Mouse (Mus musculus) heart, postnatal 0 days (tissue): Measurements from ENCODE around the gene Otogl. TPM values are rescaled to one million over a fixed set of nuclear protein-coding genes. Genes with fewer than 3 reads are reported as not detected.

Experiments
- ATAC-seq: fragments of 200-750 bp; cut with Nextera tagmentation; 2 replicates; pipeline ENCODE4 v1.8.0; 2017; ENCODE audit warnings: low read depth, moderate number of reproducible peaks, moderate library complexity; ENCODE audit not compliant: insufficient read depth
- DNase-seq: peaks from one replicate; pipeline ENCODE4 v3.0.0-alpha.2; 2016; ENCODE audit warnings: low spot score
- H3K27ac ChIP-seq: fragments of 300-500 bp; sonication (generic); 2 replicates; pipeline ENCODE4 v1.5.1; 2014; ENCODE audit warnings: low read depth, mild to moderate bottlenecking
- H3K27me3 ChIP-seq: fragments of 300-500 bp; sonication (generic); 2 replicates; pipeline ENCODE4 v1.6.1; 2014; ENCODE audit warnings: low read length, mixed read lengths; ENCODE audit not compliant: control insufficient read depth, insufficient read depth
- H3K36me3 ChIP-seq: fragments of 300-500 bp; sonication (generic); replicated peaks from 2 replicates; pipeline ENCODE4 v1.6.1; 2014; ENCODE audit warnings: low read length, mixed read lengths; ENCODE audit not compliant: control insufficient read depth, insufficient read depth
- H3K4me1 ChIP-seq: fragments of 300-500 bp; sonication (generic); 2 replicates; pipeline ENCODE4 v1.6.1; 2014; ENCODE audit warnings: antibody characterized with exemption; ENCODE audit not compliant: control insufficient read depth, insufficient read depth
- H3K4me2 ChIP-seq: fragments of 300-500 bp; sonication (generic); 2 replicates; pipeline ENCODE4 v1.6.1; 2014; ENCODE audit warnings: low read depth, mild to moderate bottlenecking, low read length, moderate library complexity
- H3K4me3 ChIP-seq: fragments of 300-500 bp; sonication (generic); 2 replicates; pipeline ENCODE4 v1.5.1; 2014; ENCODE audit warnings: low read depth, low read length
- H3K9ac ChIP-seq: fragments of 300-500 bp; sonication (generic); replicated peaks from 2 replicates; pipeline ENCODE4 v1.6.1; 2014; ENCODE audit warnings: low read depth, low read length, mixed read lengths
- H3K9me3 ChIP-seq: fragments of 300-500 bp; sonication (generic); replicated peaks from 2 replicates; pipeline ENCODE4 v1.6.1; 2016; ENCODE audit warnings: low read length; ENCODE audit not compliant: control insufficient read depth
- CTCF ChIP-seq: IDR thresholded peaks from 2 replicates; pipeline ENCODE4 v1.5.1; 2016; ENCODE audit warnings: antibody characterized with exemption, control low read depth, low read depth
- EP300 ChIP-seq: IDR thresholded peaks from 2 replicates; pipeline ENCODE4 v1.6.1; 2016; ENCODE audit warnings: antibody characterized with exemption, low read depth
- WGBS: fragments of 180-500 bp; shearing (Covaris S2); extraction: QIAGEN DNeasy Blood & Tissue Kit; methylation state at CpG from one replicate; pipeline ENCODE4 v1.1.7; 2014; 5-methylcytosine and 5-hydroxymethylcytosine counted together
- polyA plus RNA-seq: library from polyadenylated mRNA; unstranded; fragments of >200 nt; fragmentation: Nextera tagmentation; extraction: Ambion mirVana; gene quantifications from 2 replicates; pipeline ENCODE4 v1.2.1, GENCODE M21; 2015
- total RNA-seq: library from RNA; depleted of rRNA; stranded (reverse); fragments of >200 nt; gene quantifications from 2 replicates; pipeline ENCODE4 v1.2.3, GENCODE M21; 2014; ENCODE audit warnings: low replicate concordance

Gene Otogl
- total and polyA plus RNA-seq, 2 experiments from 2014 or later, result 0.08 to 0.15 TPM

DNA sequence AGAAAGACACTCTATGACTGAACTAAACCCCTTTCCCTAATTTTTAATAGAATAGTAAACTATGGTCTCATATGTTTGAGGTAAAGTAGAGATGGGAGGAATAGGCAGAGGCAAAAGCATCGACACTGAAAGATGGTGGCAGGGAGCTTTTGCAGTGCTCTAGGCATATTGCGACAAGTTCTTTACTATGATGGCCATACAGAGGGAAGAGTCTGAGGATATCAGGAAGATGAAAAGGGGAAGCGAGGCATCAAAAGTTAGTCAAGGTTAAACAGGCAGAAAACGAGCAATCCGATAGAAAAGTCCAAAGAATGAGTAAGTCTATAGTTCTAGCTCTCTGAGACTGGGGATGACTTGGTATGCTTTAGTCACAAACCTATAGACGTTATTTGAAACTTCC is 27.9 kb upstream of the Otogl start:
- Histone ChIP-seq H3K27ac (peak overlapping the region; percentile 34; the same call in 1 of the 2 replicates), H3K4me2 (peak overlapping the region; percentile 30; the same call in 1 of the 2 replicates)

GRCm38 (mm10) chr10:107934055-107934454 is 22.1 kb upstream of the Otogl start:
- ATAC-seq (no peak), DNase-seq (no peak)
- Histone ChIP-seq H3K4me1 (peaks cover 18% of the 10 kb centered on the region), H3K4me2 (no peak overlapping the region), H3K27me3 (no peaks in the 10 kb centered on the region), H3K27ac (no peak overlapping the region), H3K36me3 (no peaks in the 10 kb centered on the region), H3K9me3 (no peaks in the 10 kb centered on the region), H3K4me3 (no peak overlapping the region), H3K9ac (no peak overlapping the region)
- WGBS, result 72% methylated on average over 3 of the region's 3 CpGs
- no peak for TF ChIP-seq EP300
- TF ChIP-seq CTCF, result no peak

More for the DNA sequence above, 27.9 kb upstream of the Otogl start:
- no peak overlapping the region for H3K4me3 ChIP-seq
- no peak overlapping the region for H3K9ac ChIP-seq
- no peaks in the 10 kb centered on the region for H3K9me3 ChIP-seq
- DNase-seq (no peak), ATAC-seq (no peak)
- no peaks in the 10 kb centered on the region for H3K27me3 ChIP-seq
- peaks cover 15% of the 10 kb centered on the region for H3K4me1 ChIP-seq
- 79% methylated on average over 6 of the region's 6 CpGs for WGBS
- no peaks in the 10 kb centered on the region for H3K36me3 ChIP-seq
- TF ChIP-seq EP300, result no peak
- no peak for TF ChIP-seq CTCF

GRCm38 (mm10) chr10:107933527-107933926 is 21.6 kb upstream of the Otogl start:
- Histone ChIP-seq H3K36me3 (no peaks in the 10 kb centered on the region), H3K27me3 (no peaks in the 10 kb centered on the region), H3K9ac (no peak overlapping the region), H3K4me1 (peaks cover 18% of the 10 kb centered on the region), H3K4me2 (no peak overlapping the region), H3K27ac (no peak overlapping the region), H3K9me3 (no peaks in the 10 kb centered on the region), H3K4me3 (no peak overlapping the region)
- ATAC-seq (no peak), DNase-seq (no peak)
- WGBS, result 70% methylated on average over 1 of the region's 1 CpGs
- TF ChIP-seq EP300 (no peak), CTCF (no peak)

- 17% methylated on average over 10 of the region's 10 CpGs for WGBS
- H3K4me2 ChIP-seq, result peak overlapping the region; percentile 17; the same call in 1 of the 2 replicates
- H3K9ac ChIP-seq, result no peak overlapping the region
These were observed 20.2 kb upstream of the Otogl start for GRCm38 (mm10) chr10:107931833-107932828.

GRCm38 (mm10) chr10:107930471-107931021 is 18.6 kb upstream of the Otogl start:
- Histone ChIP-seq H3K27me3 (no peaks in the 10 kb centered on the region), H3K9ac (no peak overlapping the region), H3K27ac (peak overlapping the region; percentile 94), H3K9me3 (no peaks in the 10 kb centered on the region), H3K4me1 (peaks cover 18% of the 10 kb centered on the region), H3K36me3 (no peaks in the 10 kb centered on the region), H3K4me2 (peak overlapping the region; percentile 10), H3K4me3 (no peak overlapping the region)
- TF ChIP-seq EP300 (peak; percentile 88; the same call in 1 of the 2 replicates), CTCF (no peak)
- 10% methylated on average over 7 of the region's 7 CpGs for WGBS
- peak; percentile 54 for ATAC-seq
- peak; percentile 79 for DNase-seq

More at GRCm38 (mm10) chr10:107931833-107932828, 20.2 kb upstream of the Otogl start:
- peak; percentile 96 for DNase-seq
- ATAC-seq, result peak; percentile 82
- Histone ChIP-seq H3K36me3 (no peaks in the 10 kb centered on the region), H3K27ac (peak overlapping the region; percentile 94), H3K4me3 (no peak overlapping the region), H3K4me1 (peaks cover 18% of the 10 kb centered on the region), H3K9me3 (no peaks in the 10 kb centered on the region), H3K27me3 (no peaks in the 10 kb centered on the region)
- peak; percentile 79 for TF ChIP-seq EP300
- peak; percentile 78 for TF ChIP-seq CTCF
